Mouse (Mus musculus) CH12.LX (cell line): ENCODE data around the gene Jpt2. TPM values are rescaled to one million over a fixed set of nuclear protein-coding genes. Genes with fewer than 3 reads are reported as not detected.
A peak's percentile ranks its signal among the peaks of the same experiment; 100 is the strongest.

Source experiments
- DNase-seq: peaks from one replicate; pipeline ENCODE4 v3.0.0-alpha.2; 2013; ENCODE audit errors: extremely low read depth
- H3K27ac ChIP-seq: 2 replicates; pipeline ENCODE4 v1.5.1; 2012; ENCODE audit warnings: low read depth, mild to moderate bottlenecking, control low read depth, moderate library complexity; ENCODE audit not compliant: insufficient read depth
- H3K27me3 ChIP-seq: replicated peaks from 2 replicates; pipeline ENCODE3; 2012; ENCODE audit warnings: inconsistent platforms
- H3K36me3 ChIP-seq, 2 experiments: replicated peaks in 1 of 2; 2 replicates each; pipeline versions ENCODE3 to v1.6.1; 2012; ENCODE audit warnings: inconsistent platforms in 1 of 2, low read length in 1 of 2, mild to moderate bottlenecking in 1 of 2, mixed read lengths in 1 of 2, moderate library complexity in 1 of 2; ENCODE audit not compliant: control insufficient read depth in 1 of 2, insufficient read depth in 1 of 2
- H3K4me1 ChIP-seq, 2 experiments: 2 replicates each; pipeline ENCODE4 v1.6.1; 2012; ENCODE audit warnings: inconsistent platforms in 1 of 2, moderate library complexity in 1 of 2; ENCODE audit not compliant: insufficient read depth in 2 of 2, control insufficient read depth in 1 of 2
- H3K4me2 ChIP-seq: 2 replicates; pipeline ENCODE4 v1.6.1; 2012; ENCODE audit warnings: low read depth, mild to moderate bottlenecking, control low read depth; ENCODE audit not compliant: poor library complexity, insufficient read depth, severe bottlenecking
- H3K4me3 ChIP-seq, 3 experiments: fragments of 150-350 bp in 1 of 3; sonication (generic) in 1 of 3; replicated peaks in 1 of 3; 2 replicates each; pipeline versions ENCODE3 to v1.5.1; 2011 to 2012; ENCODE audit warnings: low read depth in 2 of 3, low read length in 2 of 3, mild to moderate bottlenecking in 2 of 3, moderate library complexity in 2 of 3, control low read depth in 1 of 3, improper control_type of control experiment in 1 of 3, inconsistent platforms in 1 of 3, mixed read lengths in 1 of 3; ENCODE audit not compliant: poor library complexity in 1 of 3
- H3K79me2 ChIP-seq: replicated peaks from 2 replicates; pipeline ENCODE4 v1.6.1; 2012; ENCODE audit warnings: mild to moderate bottlenecking, moderate library complexity; ENCODE audit not compliant: control insufficient read depth, poor library complexity, insufficient read depth, severe bottlenecking; ENCODE audit errors: extremely low read depth
- H3K9ac ChIP-seq: 2 replicates; pipeline ENCODE4 v1.6.1; 2012; ENCODE audit warnings: low read depth, mild to moderate bottlenecking, control low read depth, moderate library complexity; ENCODE audit not compliant: insufficient read depth
- H3K9me3 ChIP-seq: replicated peaks from 2 replicates; pipeline ENCODE3; 2012; ENCODE audit warnings: low read length, inconsistent platforms, mixed read lengths
- CHD1 ChIP-seq: IDR thresholded peaks from 2 replicates; pipeline ENCODE4 v1.6.1; 2012; ENCODE audit warnings: low read depth, low read length, improper control_type of control experiment, inconsistent platforms
- E2F4 ChIP-seq: IDR thresholded peaks from 2 replicates; pipeline ENCODE4 v1.6.1; 2011; ENCODE audit warnings: low read depth, low read length, improper control_type of control experiment; ENCODE audit not compliant: insufficient replicate concordance
- ELF1 ChIP-seq: IDR thresholded peaks from 2 replicates; pipeline ENCODE4 v1.6.1; 2014; ENCODE audit warnings: low read depth, mild to moderate bottlenecking, inconsistent platforms, low read length, improper control_type of control experiment
- EP300 ChIP-seq: IDR thresholded peaks from 2 replicates; pipeline ENCODE4 v1.6.1; 2011; ENCODE audit warnings: low read length, improper control_type of control experiment
- HCFC1 ChIP-seq: IDR thresholded peaks from 2 replicates; pipeline ENCODE4 v1.6.1; 2012; ENCODE audit warnings: low read depth, mild to moderate bottlenecking, inconsistent platforms, low read length, improper control_type of control experiment
- IRF4 ChIP-seq: IDR thresholded peaks from 2 replicates; pipeline ENCODE4 v1.6.1; 2014; ENCODE audit warnings: low read depth, mild to moderate bottlenecking, inconsistent platforms, low read length, improper control_type of control experiment
- JUN ChIP-seq: IDR thresholded peaks from 2 replicates; pipeline ENCODE4 v1.6.1; 2011; ENCODE audit warnings: low read depth, mild to moderate bottlenecking, low read length, improper control_type of control experiment, moderate library complexity; ENCODE audit not compliant: insufficient read depth
- JUND ChIP-seq: conservative IDR thresholded peaks from 2 replicates; pipeline ENCODE4 v1.6.1; 2011; ENCODE audit warnings: low read depth, low read length, improper control_type of control experiment
- KAT2A ChIP-seq: IDR thresholded peaks from 2 replicates; pipeline ENCODE4 v1.6.1; 2012; ENCODE audit warnings: low read length, improper control_type of control experiment, inconsistent platforms; ENCODE audit not compliant: insufficient replicate concordance
- MAFK ChIP-seq: IDR thresholded peaks from 2 replicates; pipeline ENCODE4 v1.6.1; 2011; ENCODE audit warnings: low read length, improper control_type of control experiment; ENCODE audit not compliant: insufficient replicate concordance
- MAX ChIP-seq: IDR thresholded peaks from 2 replicates; pipeline ENCODE4 v1.6.1; 2011; ENCODE audit warnings: low read length, improper control_type of control experiment
- MEF2A ChIP-seq: IDR thresholded peaks from 2 replicates; pipeline ENCODE4 v1.6.1; 2014; ENCODE audit warnings: low read depth, mild to moderate bottlenecking, inconsistent platforms, low read length, improper control_type of control experiment, borderline replicate concordance
- MXI1 ChIP-seq: IDR thresholded peaks from 2 replicates; pipeline ENCODE4 v1.6.1; 2011; ENCODE audit warnings: mild to moderate bottlenecking, low read depth, low read length, improper control_type of control experiment
- MYC ChIP-seq: IDR thresholded peaks from 2 replicates; pipeline ENCODE4 v1.6.1; 2011; ENCODE audit warnings: low read depth, mild to moderate bottlenecking, improper control_type of control experiment, low read length
- NELFE ChIP-seq: IDR thresholded peaks from 2 replicates; pipeline ENCODE4 v1.6.1; 2011; ENCODE audit warnings: low read depth, low read length, improper control_type of control experiment
- POLR2A ChIP-seq: IDR thresholded peaks from 2 replicates; pipeline ENCODE4 v1.6.1; 2011; ENCODE audit warnings: low read depth, mild to moderate bottlenecking, improper control_type of control experiment, low read length
- RAD21 ChIP-seq: IDR thresholded peaks from 2 replicates; pipeline ENCODE4 v1.6.1; 2011; ENCODE audit warnings: low read depth, mild to moderate bottlenecking, low read length, improper control_type of control experiment, moderate library complexity
- TBP ChIP-seq: conservative IDR thresholded peaks from 2 replicates; pipeline ENCODE4 v1.6.1; 2011; ENCODE audit warnings: low read depth, low read length, improper control_type of control experiment
- TCF12 ChIP-seq: IDR thresholded peaks from 2 replicates; pipeline ENCODE4 v1.6.1; 2014; ENCODE audit warnings: low read depth, mild to moderate bottlenecking, inconsistent platforms, low read length, improper control_type of control experiment
- USF2 ChIP-seq: conservative IDR thresholded peaks from 2 replicates; pipeline ENCODE4 v1.6.1; 2011; ENCODE audit warnings: low read depth, low read length, improper control_type of control experiment
- ZKSCAN1 ChIP-seq: IDR thresholded peaks from 2 replicates; pipeline ENCODE4 v1.6.1; 2012; ENCODE audit warnings: low read depth, inconsistent platforms, low read length, improper control_type of control experiment, borderline replicate concordance
- ZMIZ1 ChIP-seq: IDR thresholded peaks from 2 replicates; pipeline ENCODE4 v1.6.1; 2012; ENCODE audit warnings: low read depth, mild to moderate bottlenecking, inconsistent platforms, low read length, improper control_type of control experiment
- dilution Hi-C: fragments of 300-500 bp; cut with MboI; formaldehyde crosslinking; loops from 2 replicates; pipeline ENCODE4 v1.14.3; 2020; ENCODE audit warnings: low sequenced_read_pairs; ENCODE audit not compliant: extremely low pct_unique_long_range_greater_than_20kb, extremely low pct_ligation_motif_present
- in situ Hi-C: fragments of 300-500 bp; cut with MboI; formaldehyde crosslinking; loops from 3 replicates; pipeline ENCODE4 v1.14.3; 2019; ENCODE audit warnings: low sequenced_read_pairs, low pct_ligation_motif_present, low pct_unique_long_range_greater_than_20kb, mixed read lengths
- polyA plus RNA-seq: library from polyadenylated mRNA; unstranded; fragments of >175 nt; gene quantifications from 2 replicates; pipeline ENCODE4 v1.2.1, GENCODE M21; 2012; ENCODE audit warnings: low read depth; ENCODE audit not compliant: insufficient read length
- total RNA-seq, 2 experiments: library from RNA; depleted of rRNA; stranded (reverse); fragments of 300-350 nt in 1 of 2; fragments of >200 nt in 1 of 2; gene quantifications; 2 replicates each; pipeline ENCODE4 v1.2.3; 2012 to 2014

Gene Jpt2
- total and polyA plus RNA-seq, 3 experiments = 33.5 to 70.9 (median 62.9) TPM

DNA sequence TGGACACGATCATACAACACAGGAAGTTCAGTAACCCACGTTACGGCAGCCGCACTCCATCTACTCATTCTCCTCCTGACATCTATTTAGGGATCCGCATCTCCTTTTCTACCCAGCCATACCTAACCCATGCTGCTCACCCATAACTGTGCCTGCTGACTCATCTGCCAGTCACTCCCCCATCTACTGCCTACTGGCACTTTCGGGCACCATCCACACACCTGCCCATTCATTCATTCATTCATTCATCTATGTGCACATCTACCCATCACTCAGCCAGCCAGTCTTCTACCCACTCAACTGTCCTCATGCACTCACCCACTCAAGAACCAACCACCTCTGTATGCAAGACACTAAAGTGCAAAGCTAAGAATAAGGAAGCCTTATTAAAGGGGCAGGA lies 26.7 kb upstream of the Jpt2 start:
- Histone ChIP-seq H3K4me3 (no peak overlapping the region), H3K79me2 (no peaks in the 10 kb centered on the region), H3K36me3 (peaks cover 73 to 94% of the 10 kb centered on the region in 2 experiments), H3K27ac (no peak overlapping the region), H3K4me1 (peaks cover 5 to 7% of the 10 kb centered on the region in 2 experiments; a peak in 3 of 4 replicates), H3K9ac (no peak overlapping the region), H3K4me2 (no peak overlapping the region), H3K9me3 (no peaks in the 10 kb centered on the region), H3K27me3 (no peaks in the 10 kb centered on the region)
- dilution Hi-C loops = no loop called here
- DNase-seq = no peak
- TF ChIP-seq JUN (no peak), RAD21 (no peak), ZKSCAN1 (no peak), IRF4 (no peak), MAFK (no peak), MYC (no peak), ZMIZ1 (no peak)
- in situ Hi-C loops = no loop called here

DNA sequence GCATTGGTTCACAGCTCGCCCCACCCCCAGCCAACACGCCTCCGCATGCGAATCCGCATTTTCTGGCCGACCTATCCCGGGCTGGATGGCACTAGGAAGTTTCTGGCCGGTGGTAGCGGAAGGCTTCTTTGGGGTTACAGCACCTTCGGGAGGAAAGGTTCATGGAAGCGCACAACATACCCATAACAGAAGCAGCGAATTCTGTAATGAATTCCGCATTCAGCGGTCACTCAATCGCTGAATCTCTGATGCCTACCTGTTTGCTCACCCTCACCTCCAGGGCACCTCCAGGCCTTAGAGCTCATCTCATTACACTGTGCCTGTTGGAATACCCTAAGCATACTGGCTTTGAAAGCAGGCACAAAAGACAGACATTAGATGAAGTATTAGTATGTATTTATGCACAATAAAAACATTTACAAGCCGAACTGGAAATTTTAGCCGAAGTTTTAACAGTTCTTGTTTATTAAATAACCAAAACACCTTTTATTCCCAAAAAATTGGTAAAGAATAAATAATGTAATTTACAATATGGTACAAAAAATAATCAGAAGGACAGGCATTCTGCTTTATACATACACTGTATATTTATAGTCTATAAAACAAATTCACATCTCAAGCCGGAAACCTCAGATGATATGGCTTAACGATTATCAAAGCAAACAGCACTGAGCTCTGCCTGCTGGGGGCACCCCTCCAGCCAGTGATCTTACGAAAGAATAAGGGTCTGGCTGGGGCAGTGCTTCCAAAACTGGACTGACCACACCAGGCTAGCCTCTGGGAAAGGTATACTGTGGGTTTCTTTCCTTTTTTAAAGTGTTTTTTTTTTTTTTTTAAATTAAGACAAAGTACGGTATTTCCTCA lies 595 bp upstream of the Jpt2 start:
- Histone ChIP-seq H3K27me3 (no peaks in the 10 kb centered on the region), H3K4me3 (peak overlapping the region; percentile 51 to 93 (median 56)), H3K9ac (peak overlapping the region; percentile 36; the same call in 1 of the 2 replicates), H3K36me3 (peaks cover 34 to 60% of the 10 kb centered on the region in 2 experiments), H3K9me3 (no peaks in the 10 kb centered on the region), H3K79me2 (peaks cover 35% of the 10 kb centered on the region), H3K4me1 (peaks cover 3 to 23% of the 10 kb centered on the region in 2 experiments), H3K4me2 (peak overlapping the region; percentile 31), H3K27ac (no peak overlapping the region)
- no peak for TF ChIP-seq KAT2A
- TF ChIP-seq E2F4 = no peak
- TF ChIP-seq ELF1 = peak; percentile 74
- no peak for TF ChIP-seq EP300
- no peak; the same call in none of the 2 replicates for TF ChIP-seq HCFC1
- peak; percentile 64 for TF ChIP-seq MAX
- TF ChIP-seq IRF4 = peak; percentile 26; the same call in 1 of the 2 replicates
- no peak for TF ChIP-seq MXI1
- TF ChIP-seq MEF2A = no peak
- peak; percentile 17; the same call in 1 of the 2 replicates for TF ChIP-seq TCF12
- 0 out of 2 replicates have a peak, but pooled peaks have one; percentile 36 for TF ChIP-seq TBP
- TF ChIP-seq USF2 = no peak
- no peak for TF ChIP-seq JUND
- no peak for TF ChIP-seq ZKSCAN1
- TF ChIP-seq CHD1 = 0 out of 2 replicates have a peak, but pooled peaks have one; percentile 28
- TF ChIP-seq POLR2A = peak; percentile 62
- peak; percentile 51; the same call in 1 of the 2 replicates for TF ChIP-seq NELFE
- in situ Hi-C loops = no loop called here
- DNase-seq = no peak
- dilution Hi-C loops = no loop called here
